Mouse (Mus musculus) neutrophil, adult 5-6 weeks (primary cell): ENCODE results near the gene Med13. TPM values are rescaled to one million over a fixed set of nuclear protein-coding genes. Genes with fewer than 3 reads are reported as not detected.

Experiments used
- ATAC-seq: fragments of 151-379, 151-347 bp; 2 replicates; pipeline ENCODE4 v1.8.0; 2017; ENCODE audit warnings: mild to moderate bottlenecking, moderate TSS enrichment; ENCODE audit not compliant: insufficient number of reproducible peaks, poor library complexity, low FRiP score, severe bottlenecking; ENCODE audit errors: extremely low read depth
- total RNA-seq: library from RNA; stranded (forward); fragments of 200-1000 nt; gene quantifications from 2 replicates; pipeline ENCODE4 v1.2.3, GENCODE M21; 2017

Gene Med13
- 164 and 176 TPM in 2 replicates for total RNA-seq

DNA sequence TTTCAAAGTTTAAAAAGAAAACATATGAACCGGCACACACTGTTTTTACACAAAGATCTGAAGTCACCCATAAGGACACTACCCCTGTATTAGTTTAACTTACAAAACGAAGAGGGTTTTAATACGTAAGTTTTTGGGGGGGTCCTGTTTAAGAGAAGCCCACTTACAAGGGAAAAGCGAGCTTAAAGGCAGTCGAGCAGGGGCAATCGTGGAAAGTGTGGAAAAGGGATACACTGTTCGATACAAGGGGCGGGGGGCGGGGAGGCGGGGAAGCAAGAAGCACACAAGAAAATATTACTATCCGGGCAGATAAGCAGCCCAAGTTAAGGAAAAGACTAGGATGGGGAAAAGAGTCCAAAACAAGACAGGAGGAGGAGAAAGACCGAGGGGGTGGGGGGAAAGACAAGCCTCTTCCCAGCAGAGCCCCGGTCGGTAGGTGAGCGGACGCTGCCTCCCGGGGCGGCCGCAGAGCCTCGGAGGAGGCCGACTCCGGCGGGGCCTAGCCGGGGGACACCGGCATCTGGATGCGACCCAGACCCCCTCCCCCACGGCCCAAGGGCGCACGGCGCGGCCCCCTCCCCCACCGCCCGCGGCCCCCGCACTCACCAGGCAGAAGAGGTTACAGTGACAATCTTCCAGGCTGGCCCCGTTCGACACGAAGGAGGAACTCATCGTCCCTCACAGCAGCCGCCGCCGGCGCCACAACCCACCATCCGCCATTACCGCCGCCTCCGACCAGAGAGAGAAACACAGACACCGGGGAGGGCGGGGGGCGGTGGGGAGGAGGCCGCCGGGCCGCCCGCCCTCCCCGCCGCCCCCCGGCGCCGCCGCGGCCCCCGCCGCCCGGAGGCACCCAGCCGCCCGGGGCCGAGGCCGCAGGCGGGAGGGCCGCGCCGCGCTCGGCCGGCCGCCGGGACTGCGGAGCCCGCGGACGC is at the start of gene Med13:
Gene Med13, minus strand, starts transcription at position 749 of the 935 bp plus-strand sequence.
- ATAC-seq, result peak; percentile 44; the same call in 1 of the 2 replicates

DNA sequence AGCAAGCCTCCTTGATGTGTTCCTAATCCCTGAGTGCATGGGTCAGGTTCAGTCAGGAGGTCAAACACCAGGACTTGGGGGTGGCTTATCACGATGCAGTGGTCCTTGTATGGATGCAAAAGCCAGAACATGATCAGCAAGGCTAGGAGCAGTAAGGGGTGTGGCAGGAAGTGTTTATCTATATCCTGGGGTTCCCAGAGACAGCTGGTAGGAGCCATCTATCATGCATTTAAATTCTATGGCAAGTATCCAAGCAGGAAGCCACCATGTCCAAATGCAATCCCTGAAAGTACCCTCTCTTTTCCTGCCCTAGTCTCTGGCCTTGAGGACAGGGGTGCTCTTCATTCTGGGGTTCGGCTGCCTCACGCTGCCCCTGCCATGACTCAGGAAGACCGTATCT is 47.2 kb upstream of the Med13 start:
- ATAC-seq, result no peak

DNA sequence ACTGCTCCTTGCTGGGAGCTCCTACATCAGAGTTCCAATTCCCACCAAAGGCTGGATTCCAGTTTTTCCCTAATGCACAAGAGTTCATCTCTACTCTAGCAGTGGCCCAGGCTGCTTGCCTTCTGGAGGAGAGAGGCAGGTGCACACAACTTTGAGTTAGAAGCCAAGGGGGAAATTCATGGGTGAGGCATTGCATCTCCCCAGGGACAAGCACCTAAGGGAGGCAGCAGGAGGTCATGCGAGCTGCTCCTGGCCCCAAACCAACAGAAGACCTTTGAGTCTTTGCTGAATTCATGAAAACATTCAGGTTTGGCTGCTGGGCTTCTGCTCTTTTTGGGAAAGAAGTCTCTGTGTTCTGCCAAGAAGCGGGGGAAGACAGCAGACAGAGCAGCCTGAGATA is 46.4 kb upstream of the Med13 start:
- no peak for ATAC-seq

DNA sequence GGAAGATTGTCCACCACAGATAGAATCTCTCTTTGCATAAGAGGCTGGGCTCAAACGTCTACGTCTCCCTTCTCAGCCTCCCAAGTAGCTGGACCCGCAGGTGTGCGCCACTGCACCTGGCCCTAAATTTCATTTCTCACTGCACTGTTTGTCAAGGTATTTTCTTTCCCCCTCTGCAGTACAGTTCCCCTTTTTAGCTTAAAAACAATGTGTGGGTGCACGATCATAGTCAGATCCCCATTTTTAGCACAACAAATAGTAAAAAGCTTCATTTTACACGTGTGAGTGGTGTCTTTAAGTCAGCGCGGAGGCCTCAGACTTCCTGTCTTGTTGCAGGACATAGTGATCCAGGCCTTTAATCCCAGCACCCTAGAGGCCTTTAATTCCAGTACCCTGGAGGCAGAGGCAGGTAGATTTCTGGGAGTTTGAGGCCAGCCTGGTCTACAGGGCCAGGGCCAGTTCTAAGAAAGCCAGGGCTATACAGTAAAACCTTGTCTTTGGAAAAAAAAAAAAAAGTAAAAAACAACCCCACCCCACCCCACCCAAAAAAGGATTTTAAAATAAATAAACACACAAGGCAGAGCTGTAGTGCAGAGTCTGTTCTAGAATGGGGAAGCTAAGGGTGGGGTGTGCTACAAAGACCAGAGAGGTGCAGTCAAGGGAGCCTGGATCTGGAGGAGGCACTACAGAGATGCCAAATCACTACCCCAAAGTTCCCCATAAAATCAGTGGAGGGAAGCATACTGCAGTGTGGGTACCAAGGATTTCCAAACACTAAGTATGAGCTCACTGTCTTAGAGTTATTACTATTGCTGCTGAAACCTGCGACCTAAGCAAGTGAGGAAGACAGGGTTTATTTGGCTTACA is 42.1 kb upstream of the Med13 start:
- peak; percentile 70 for ATAC-seq

DNA sequence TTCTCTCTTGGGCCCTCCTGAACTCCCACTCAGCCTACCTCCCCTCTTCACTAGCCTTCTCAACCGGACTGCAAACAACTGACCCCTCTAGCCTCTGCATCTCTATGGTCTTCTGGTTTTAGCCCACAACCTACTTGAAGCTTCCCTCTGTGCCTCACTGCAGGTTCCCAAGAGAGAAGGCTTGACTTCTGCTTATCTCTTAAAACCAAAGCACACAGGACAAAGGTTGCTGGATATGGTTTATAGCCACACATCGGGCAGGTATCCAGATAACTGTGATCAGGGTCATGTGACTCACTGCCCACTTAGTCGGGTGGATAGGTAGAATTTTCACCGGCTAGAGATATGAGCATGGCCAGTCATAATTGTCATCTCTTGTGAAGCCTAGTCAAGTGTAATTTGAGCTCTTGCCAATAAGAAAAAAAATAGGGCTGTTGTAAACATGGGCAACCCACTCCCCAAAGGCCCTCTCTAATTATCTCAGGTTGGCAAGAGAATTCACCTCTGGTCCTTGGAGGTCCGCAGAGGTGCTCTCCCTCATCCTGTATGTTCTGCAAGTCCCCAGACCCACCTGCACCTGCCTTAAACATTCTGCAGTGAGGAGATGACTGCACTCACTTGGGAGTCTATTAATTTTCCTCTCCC is 39.7 kb upstream of the Med13 start:
- ATAC-seq, result no peak

DNA sequence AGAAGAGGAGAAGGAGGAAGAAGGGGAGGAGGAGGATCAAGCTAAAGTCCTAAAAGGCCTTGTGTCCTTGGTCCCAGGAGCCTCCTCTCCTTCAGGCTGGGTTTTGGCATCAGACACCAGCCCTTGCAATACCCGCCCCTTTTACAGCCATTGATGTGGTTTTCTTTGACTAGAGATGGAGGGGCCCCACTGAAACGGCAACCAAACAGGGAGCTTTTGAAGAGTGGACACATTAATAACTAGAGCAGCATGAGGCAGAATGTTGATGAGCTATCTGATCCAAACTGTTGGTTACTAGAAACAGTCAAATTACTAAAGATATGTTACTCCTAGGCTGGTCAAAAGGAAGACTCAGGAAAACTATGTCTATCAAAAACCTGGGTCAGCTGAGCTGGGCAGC is 39.1 kb upstream of the Med13 start:
- ATAC-seq, result no peak

DNA sequence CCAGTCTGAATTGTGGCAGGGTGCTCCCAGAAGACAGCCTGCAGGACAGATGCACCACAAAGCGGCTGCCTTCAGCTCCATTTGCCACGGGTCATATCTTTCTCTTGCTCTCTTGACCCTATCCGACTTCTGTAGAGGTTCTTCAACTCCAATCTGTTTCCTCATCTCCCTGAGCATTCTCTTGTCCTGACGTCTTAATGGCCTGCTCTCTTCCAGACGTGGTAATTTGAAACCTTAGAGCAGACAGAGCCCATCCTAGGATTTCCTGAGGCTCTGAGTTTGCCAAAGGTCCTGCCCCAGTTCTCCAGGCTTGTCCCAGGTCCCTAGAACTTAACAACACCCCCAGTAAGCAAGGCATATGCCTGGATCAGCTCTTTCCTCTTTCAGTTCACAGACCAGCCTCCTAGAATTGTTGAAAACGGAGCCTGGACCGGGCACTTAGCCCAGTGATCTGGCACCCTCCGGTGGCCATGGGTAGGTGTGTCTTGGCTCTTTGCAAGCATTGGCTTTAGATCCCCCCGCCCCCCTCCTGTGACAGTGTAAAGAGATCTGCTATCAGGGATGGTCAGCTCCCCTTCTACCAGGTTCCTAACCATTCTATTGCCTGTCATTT is 38.2 kb upstream of the Med13 start:
- peak; percentile 69; the same call in 1 of the 2 replicates for ATAC-seq

GRCm38 (mm10) chr11:86395100-86395499 is 37.7 kb upstream of the Med13 start:
- no peak for ATAC-seq

GRCm38 (mm10) chr11:86391687-86392086 is 34.3 kb upstream of the Med13 start:
- ATAC-seq, result no peak

- ATAC-seq, result no peak
Observed at GRCm38 (mm10) chr11:86390308-86390707, 32.9 kb upstream of the Med13 start.

- ATAC-seq, result no peak
Observed at GRCm38 (mm10) chr11:86389506-86389905, 32.1 kb upstream of the Med13 start.

GRCm38 (mm10) chr11:86388821-86389480 is 31.5 kb upstream of the Med13 start:
- ATAC-seq, result no peak

GRCm38 (mm10) chr11:86387121-86387893 is 29.9 kb upstream of the Med13 start:
- ATAC-seq, result no peak

- ATAC-seq, result no peak
Observed at GRCm38 (mm10) chr11:86386576-86386975, 29.2 kb upstream of the Med13 start.

- peak; percentile 86 for ATAC-seq
Observed at GRCm38 (mm10) chr11:86385710-86386282, 28.4 kb upstream of the Med13 start.

DNA sequence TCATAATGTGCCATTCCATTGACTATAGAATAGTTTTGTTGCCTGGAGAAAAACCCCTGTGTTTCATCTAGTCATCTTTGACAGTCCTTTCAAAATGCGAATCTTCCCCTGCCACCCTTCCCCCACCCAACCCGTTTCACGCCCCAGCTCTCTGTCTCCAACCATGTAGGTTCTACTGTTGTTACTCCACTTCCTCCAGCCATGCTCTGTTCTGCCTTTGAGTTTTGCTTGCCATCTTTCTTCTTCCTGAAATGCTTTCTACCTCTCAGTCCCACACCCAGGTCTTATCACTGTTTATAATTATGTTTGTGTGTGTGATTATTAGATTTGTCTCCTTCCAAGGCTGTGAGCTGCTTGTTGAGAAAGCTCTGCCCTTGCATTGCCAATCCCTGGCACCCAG is 26.7 kb upstream of the Med13 start:
- ATAC-seq, result no peak

DNA sequence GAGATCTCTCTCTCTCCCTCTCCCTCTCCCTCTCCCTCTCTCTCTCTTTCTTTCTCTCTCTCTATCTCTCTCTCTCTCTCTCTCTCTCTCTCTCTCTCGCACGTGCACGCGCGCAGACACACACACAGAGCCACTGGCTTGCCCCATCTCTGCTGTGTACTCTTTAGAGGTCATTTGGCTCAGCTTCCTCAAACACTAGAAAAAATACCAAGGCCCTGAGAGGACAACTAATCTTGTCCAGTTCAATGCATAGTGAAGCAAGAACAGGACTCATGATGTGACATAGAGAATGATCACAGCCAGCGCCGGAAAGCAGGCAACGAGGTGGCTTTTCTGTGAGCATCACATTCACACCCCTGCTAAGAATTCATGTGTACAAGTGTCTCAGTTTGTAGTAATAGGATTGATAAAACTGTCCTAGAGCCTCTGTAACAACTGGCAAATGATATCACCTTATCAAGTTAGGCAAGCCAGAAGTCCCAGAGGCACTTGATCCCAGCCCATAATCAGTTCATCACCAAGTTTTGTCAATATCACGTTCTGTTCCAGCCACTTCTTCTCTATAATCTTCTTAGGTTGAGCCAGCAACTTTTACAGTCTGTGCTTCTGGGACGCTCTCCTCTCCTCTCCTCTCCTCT is 25.2 kb upstream of the Med13 start:
- ATAC-seq, result no peak
